Mouse (Mus musculus) MEL (cell line): Measurements from ENCODE around the gene Zdhhc25. TPM values are rescaled to one million over a fixed set of nuclear protein-coding genes. Genes with fewer than 3 reads are reported as not detected.

ENCODE experiments used
- DNase-seq: peaks from one replicate; pipeline ENCODE4 v3.0.0; 2011; ENCODE audit warnings: low read depth, low spot score
- H3K27ac ChIP-seq: 2 replicates; pipeline ENCODE4 v1.5.1; 2012; ENCODE audit warnings: low read depth, mild to moderate bottlenecking, control low read depth, low read length, moderate library complexity; ENCODE audit not compliant: control insufficient read depth
- H3K27me3 ChIP-seq, 2 experiments: fragments of 150-350 bp in 1 of 2; sonication (generic) in 1 of 2; 2 replicates each; pipeline ENCODE4 v1.6.1; 2012; ENCODE audit warnings: low read length in 2 of 2, mild to moderate bottlenecking in 2 of 2, improper control_type of control experiment in 1 of 2, moderate library complexity in 1 of 2; ENCODE audit not compliant: insufficient read depth in 2 of 2, control insufficient read depth in 1 of 2
- H3K36me3 ChIP-seq, 2 experiments: 2 replicates each; pipeline ENCODE4 v1.6.1; 2012 to 2014; ENCODE audit warnings: low read length in 2 of 2, improper control_type of control experiment in 1 of 2, inconsistent platforms in 1 of 2, mild to moderate bottlenecking in 1 of 2; ENCODE audit not compliant: insufficient read depth in 2 of 2, control insufficient read depth in 1 of 2
- H3K4me1 ChIP-seq, 2 experiments: fragments of 150-350 bp in 1 of 2; sonication (generic) in 1 of 2; 2 replicates each; pipeline ENCODE4 v1.6.1; 2012; ENCODE audit warnings: low read length in 2 of 2, improper control_type of control experiment in 1 of 2, mild to moderate bottlenecking in 1 of 2; ENCODE audit not compliant: insufficient read depth in 2 of 2, control insufficient read depth in 1 of 2
- H3K4me3 ChIP-seq, 2 experiments: fragments of 150-350 bp in 1 of 2; sonication (generic) in 1 of 2; 2 replicates each; pipeline ENCODE4 v1.5.1; 2012; ENCODE audit warnings: low read depth in 2 of 2, low read length in 2 of 2, mild to moderate bottlenecking in 2 of 2, moderate library complexity in 2 of 2, control low read depth in 1 of 2, improper control_type of control experiment in 1 of 2; ENCODE audit not compliant: control insufficient read depth in 1 of 2, insufficient read depth in 1 of 2
- H3K79me2 ChIP-seq: 2 replicates; pipeline ENCODE4 v1.6.1; 2012; ENCODE audit warnings: mild to moderate bottlenecking, low read length, moderate library complexity; ENCODE audit not compliant: control insufficient read depth, poor library complexity, insufficient read depth
- H3K9ac ChIP-seq: 2 replicates; pipeline ENCODE4 v1.6.1; 2012; ENCODE audit warnings: low read depth, mild to moderate bottlenecking, control low read depth, low read length, moderate library complexity; ENCODE audit not compliant: control insufficient read depth, poor library complexity, severe bottlenecking
- H3K9me3 ChIP-seq: fragments of 150-350 bp; sonication (generic); replicated peaks from 2 replicates; pipeline ENCODE4 v1.6.1; 2012; ENCODE audit warnings: mild to moderate bottlenecking, low read length, improper control_type of control experiment, moderate library complexity; ENCODE audit not compliant: insufficient read depth
- CTCF ChIP-seq, 3 experiments: IDR thresholded peaks in 2 of 3; conservative IDR thresholded peaks in 1 of 3; 2 replicates each; pipeline ENCODE4 v1.5.1; 2011 to 2012; ENCODE audit warnings: low read length in 3 of 3, low read depth in 2 of 3, mild to moderate bottlenecking in 2 of 3, improper control_type of control experiment in 1 of 3, inconsistent platforms in 1 of 3, mixed read lengths in 1 of 3, moderate library complexity in 1 of 3; ENCODE audit not compliant: control insufficient read depth in 1 of 3, insufficient read depth in 1 of 3, poor library complexity in 1 of 3, severe bottlenecking in 1 of 3
- EP300 ChIP-seq, 2 experiments: IDR thresholded peaks; 2 replicates each; pipeline ENCODE4 v1.6.1; 2011; ENCODE audit warnings: improper control_type of control experiment in 2 of 2, low read length in 2 of 2, low read depth in 1 of 2, mild to moderate bottlenecking in 1 of 2
- ETS1 ChIP-seq: IDR thresholded peaks from 2 replicates; pipeline ENCODE4 v1.6.1; 2012; ENCODE audit warnings: low read depth, mild to moderate bottlenecking, inconsistent platforms, low read length, improper control_type of control experiment, moderate library complexity
- GATA1 ChIP-seq: IDR thresholded peaks from 2 replicates; pipeline ENCODE4 v1.6.1; 2011; ENCODE audit warnings: low read depth, low read length, improper control_type of control experiment
- KAT2A ChIP-seq: conservative IDR thresholded peaks from 2 replicates; pipeline ENCODE4 v1.6.1; 2012; ENCODE audit warnings: low read depth, low read length, improper control_type of control experiment, inconsistent platforms
- MAFK ChIP-seq: IDR thresholded peaks from 2 replicates; pipeline ENCODE4 v1.6.1; 2011; ENCODE audit warnings: low read depth, mild to moderate bottlenecking, low read length, improper control_type of control experiment, borderline replicate concordance
- MAZ ChIP-seq: IDR thresholded peaks from 2 replicates; pipeline ENCODE4 v1.6.1; 2012; ENCODE audit warnings: low read depth, mild to moderate bottlenecking, inconsistent platforms, low read length, improper control_type of control experiment
- NELFE ChIP-seq: IDR thresholded peaks from 2 replicates; pipeline ENCODE4 v1.6.1; 2011; ENCODE audit warnings: low read depth, low read length, improper control_type of control experiment
- POLR2A ChIP-seq, 2 experiments: IDR thresholded peaks; 2 replicates each; pipeline ENCODE4 v1.6.1; 2011 to 2012; ENCODE audit warnings: low read length in 2 of 2, mild to moderate bottlenecking in 2 of 2, control low read depth in 1 of 2, improper control_type of control experiment in 1 of 2, low read depth in 1 of 2, moderate library complexity in 1 of 2; ENCODE audit not compliant: control insufficient read depth in 1 of 2, insufficient read depth in 1 of 2, poor library complexity in 1 of 2
- POLR2AphosphoS5 ChIP-seq: IDR thresholded peaks from 2 replicates; pipeline ENCODE4 v1.6.1; 2012; ENCODE audit warnings: low read depth, borderline replicate concordance, mild to moderate bottlenecking, inconsistent platforms, low read length, moderate library complexity, mixed read lengths
- RAD21 ChIP-seq: IDR thresholded peaks from 2 replicates; pipeline ENCODE4 v1.6.1; 2011; ENCODE audit warnings: mild to moderate bottlenecking, low read depth, low read length, improper control_type of control experiment
- SIN3A ChIP-seq: IDR thresholded peaks from 2 replicates; pipeline ENCODE4 v1.6.1; 2012; ENCODE audit warnings: low read length, improper control_type of control experiment, inconsistent platforms
- SMC3 ChIP-seq: IDR thresholded peaks from 2 replicates; pipeline ENCODE4 v1.6.1; 2011; ENCODE audit warnings: low read depth, low read length, improper control_type of control experiment
- TAL1 ChIP-seq: IDR thresholded peaks from 2 replicates; pipeline ENCODE4 v1.6.1; 2012; ENCODE audit warnings: mild to moderate bottlenecking, inconsistent platforms, low read length, moderate library complexity, mixed read lengths
- TCF12 ChIP-seq: IDR thresholded peaks from 2 replicates; pipeline ENCODE4 v1.6.1; 2014; ENCODE audit warnings: low read depth, mild to moderate bottlenecking, inconsistent platforms, low read length, improper control_type of control experiment, moderate library complexity
- UBTF ChIP-seq: IDR thresholded peaks from 2 replicates; pipeline ENCODE4 v1.6.1; 2012; ENCODE audit warnings: low read depth, mild to moderate bottlenecking, inconsistent platforms, low read length, improper control_type of control experiment, moderate library complexity, borderline replicate concordance; ENCODE audit not compliant: insufficient read depth
- USF1 ChIP-seq: IDR thresholded peaks from 2 replicates; pipeline ENCODE4 v1.6.1; 2014; ENCODE audit warnings: low read depth, mild to moderate bottlenecking, inconsistent platforms, low read length, improper control_type of control experiment, moderate library complexity
- polyA plus RNA-seq, 2 experiments: library from polyadenylated mRNA; stranded (reverse) in 1 of 2; unstranded in 1 of 2; fragments of >175 nt in 1 of 2; fragments of >200 nt in 1 of 2; gene quantifications; 2 replicates each; pipeline versions ENCODE4 v1.2.1 to v1.2.4; 2012; ENCODE audit warnings: low replicate concordance in 2 of 2, low read depth in 1 of 2; ENCODE audit not compliant: insufficient read length in 2 of 2, insufficient read depth in 1 of 2, missing spikeins in 1 of 2
- total RNA-seq: library from RNA; depleted of rRNA; stranded (reverse); fragments of 300-350 nt; gene quantifications from 2 replicates; pipeline ENCODE4 v1.2.3, GENCODE M21; 2012

The Zdhhc25 gene
- total and polyA plus RNA-seq, 3 experiments, result not detected

- no peak for TF ChIP-seq UBTF
These were observed 17.0 kb downstream of the Zdhhc25 start (continued) for GRCm38 (mm10) chr15:88617125-88617524.

GRCm38 (mm10) chr15:88618008-88618773 lies 18.1 kb downstream of the Zdhhc25 start:
- TF ChIP-seq TCF12 (peak; percentile 4; the same call in 1 of the 2 replicates), KAT2A (no peak), RAD21 (peak; percentile 57), SMC3 (peak; percentile 40), MAZ (no peak), NELFE (peak; percentile 16; the same call in 1 of the 2 replicates), SIN3A (0 out of 2 replicates have a peak, but pooled peaks have one; percentile 4), CTCF (IDR thresholded peaks at IDR 0.05 in 2 of 3, conservative IDR thresholded peaks at IDR 0.05 in 1 of 3; ENCODE audit: control insufficient read depth in 1 of 3, insufficient read depth in 1 of 3, low read depth in 2 of 3, low read length in 3 of 3, poor library complexity in 1 of 3, severe bottlenecking in 1 of 3) (peak; percentile 68 to 90 (median 70))
- H3K9me3 ChIP-seq, result no peaks in the 10 kb centered on the region
- H3K27ac ChIP-seq, result peak overlapping the region; percentile 69
- H3K4me1 ChIP-seq, result peaks cover 0 to 49% of the 10 kb centered on the region in 2 experiments; a peak in 3 of 4 replicates
- peaks cover 0 to 29% of the 10 kb centered on the region in 2 experiments; a peak in 2 of 4 replicates for H3K36me3 ChIP-seq
- H3K79me2 ChIP-seq, result no peaks in the 10 kb centered on the region; the same call in 1 of the 2 replicates
- no peaks in the 10 kb centered on the region for H3K27me3 ChIP-seq
- DNase-seq, result peak; percentile 84
- H3K4me3 ChIP-seq, result peak overlapping the region; percentile 59 to 81
- peak overlapping the region; percentile 60 for H3K9ac ChIP-seq

DNA sequence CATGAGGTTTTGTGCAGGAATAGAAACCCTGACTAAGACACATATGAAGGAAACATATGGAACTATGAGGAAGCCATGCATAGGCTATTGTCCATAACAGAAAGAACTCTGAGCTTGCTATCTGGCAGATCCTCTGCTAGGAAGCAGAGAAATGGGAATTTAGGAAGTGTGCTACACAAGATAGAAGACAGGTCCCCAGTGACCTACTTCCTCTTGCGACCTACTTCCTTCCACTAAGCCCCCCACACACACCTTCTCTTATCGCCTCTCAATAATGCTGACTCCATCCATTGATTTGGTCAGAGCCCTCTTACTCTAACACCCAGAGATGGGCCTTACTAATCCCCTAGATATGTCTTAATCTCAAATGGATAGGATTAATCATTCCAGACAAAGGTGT lies 19.9 kb downstream of the Zdhhc25 start:
- DNase-seq, result peak; percentile 52
- Histone ChIP-seq H3K9ac (no peak overlapping the region), H3K4me1 (peaks cover 0 to 58% of the 10 kb centered on the region in 2 experiments; a peak in 3 of 4 replicates), H3K79me2 (peaks cover 2% of the 10 kb centered on the region; the same call in 1 of the 2 replicates), H3K27me3 (no peaks in the 10 kb centered on the region), H3K9me3 (no peaks in the 10 kb centered on the region), H3K27ac (peak overlapping the region; percentile 49), H3K4me3 (no peak overlapping the region), H3K36me3 (peaks cover 0 to 35% of the 10 kb centered on the region in 2 experiments; a peak in 2 of 4 replicates)
- TF ChIP-seq USF1, result no peak
- peak; percentile 72 to 77 for TF ChIP-seq EP300 (IDR thresholded peaks at IDR 0.05; ENCODE audit: low read depth in 1 of 2, low read length in 2 of 2)
- no peak for TF ChIP-seq POLR2AphosphoS5
- TF ChIP-seq TAL1, result peak; percentile 59
- TF ChIP-seq GATA1, result peak; percentile 63
- no peak for TF ChIP-seq MAFK
- TF ChIP-seq SIN3A, result no peak
- TF ChIP-seq POLR2A (IDR thresholded peaks at IDR 0.05; ENCODE audit: control insufficient read depth in 1 of 2, insufficient read depth in 1 of 2, low read depth in 1 of 2, low read length in 2 of 2, poor library complexity in 1 of 2), result no peak
- peak; percentile 32; the same call in 1 of the 2 replicates for TF ChIP-seq ETS1
